Mouse (Mus musculus) CH12.LX (cell line): ENCODE measurements around the gene Nsun2. TPM values are rescaled to one million over a fixed set of nuclear protein-coding genes. Genes with fewer than 3 reads are reported as not detected.

Experiments used
- DNase-seq: peaks from one replicate; pipeline ENCODE4 v3.0.0-alpha.2; 2013; ENCODE audit errors: extremely low read depth
- H3K27ac ChIP-seq: 2 replicates; pipeline ENCODE4 v1.5.1; 2012; ENCODE audit warnings: low read depth, mild to moderate bottlenecking, control low read depth, moderate library complexity; ENCODE audit not compliant: insufficient read depth
- H3K27me3 ChIP-seq: replicated peaks from 2 replicates; pipeline ENCODE3; 2012; ENCODE audit warnings: inconsistent platforms
- H3K36me3 ChIP-seq, 2 experiments: replicated peaks in 1 of 2; 2 replicates each; pipeline versions ENCODE3 to v1.6.1; 2012; ENCODE audit warnings: inconsistent platforms in 1 of 2, low read length in 1 of 2, mild to moderate bottlenecking in 1 of 2, mixed read lengths in 1 of 2, moderate library complexity in 1 of 2; ENCODE audit not compliant: control insufficient read depth in 1 of 2, insufficient read depth in 1 of 2
- H3K4me1 ChIP-seq, 2 experiments: 2 replicates each; pipeline ENCODE4 v1.6.1; 2012; ENCODE audit warnings: inconsistent platforms in 1 of 2, moderate library complexity in 1 of 2; ENCODE audit not compliant: insufficient read depth in 2 of 2, control insufficient read depth in 1 of 2
- H3K4me2 ChIP-seq: 2 replicates; pipeline ENCODE4 v1.6.1; 2012; ENCODE audit warnings: low read depth, mild to moderate bottlenecking, control low read depth; ENCODE audit not compliant: poor library complexity, insufficient read depth, severe bottlenecking
- H3K4me3 ChIP-seq, 3 experiments: fragments of 150-350 bp in 1 of 3; sonication (generic) in 1 of 3; replicated peaks in 1 of 3; 2 replicates each; pipeline versions ENCODE3 to v1.5.1; 2011 to 2012; ENCODE audit warnings: low read depth in 2 of 3, low read length in 2 of 3, mild to moderate bottlenecking in 2 of 3, moderate library complexity in 2 of 3, control low read depth in 1 of 3, improper control_type of control experiment in 1 of 3, inconsistent platforms in 1 of 3, mixed read lengths in 1 of 3; ENCODE audit not compliant: poor library complexity in 1 of 3
- H3K79me2 ChIP-seq: replicated peaks from 2 replicates; pipeline ENCODE4 v1.6.1; 2012; ENCODE audit warnings: mild to moderate bottlenecking, moderate library complexity; ENCODE audit not compliant: control insufficient read depth, poor library complexity, insufficient read depth, severe bottlenecking; ENCODE audit errors: extremely low read depth
- H3K9ac ChIP-seq: 2 replicates; pipeline ENCODE4 v1.6.1; 2012; ENCODE audit warnings: low read depth, mild to moderate bottlenecking, control low read depth, moderate library complexity; ENCODE audit not compliant: insufficient read depth
- H3K9me3 ChIP-seq: replicated peaks from 2 replicates; pipeline ENCODE3; 2012; ENCODE audit warnings: low read length, inconsistent platforms, mixed read lengths
- CTCF ChIP-seq, 2 experiments: IDR thresholded peaks in 1 of 2; conservative IDR thresholded peaks in 1 of 2; 2 replicates each; pipeline ENCODE4 v1.5.1; 2011 to 2012; ENCODE audit warnings: low read depth in 2 of 2, low read length in 2 of 2, improper control_type of control experiment in 1 of 2, inconsistent platforms in 1 of 2, mild to moderate bottlenecking in 1 of 2, moderate library complexity in 1 of 2
- EP300 ChIP-seq: IDR thresholded peaks from 2 replicates; pipeline ENCODE4 v1.6.1; 2011; ENCODE audit warnings: low read length, improper control_type of control experiment
- IRF4 ChIP-seq: IDR thresholded peaks from 2 replicates; pipeline ENCODE4 v1.6.1; 2014; ENCODE audit warnings: low read depth, mild to moderate bottlenecking, inconsistent platforms, low read length, improper control_type of control experiment
- JUND ChIP-seq: conservative IDR thresholded peaks from 2 replicates; pipeline ENCODE4 v1.6.1; 2011; ENCODE audit warnings: low read depth, low read length, improper control_type of control experiment
- KAT2A ChIP-seq: IDR thresholded peaks from 2 replicates; pipeline ENCODE4 v1.6.1; 2012; ENCODE audit warnings: low read length, improper control_type of control experiment, inconsistent platforms; ENCODE audit not compliant: insufficient replicate concordance
- MAX ChIP-seq: IDR thresholded peaks from 2 replicates; pipeline ENCODE4 v1.6.1; 2011; ENCODE audit warnings: low read length, improper control_type of control experiment
- MXI1 ChIP-seq: IDR thresholded peaks from 2 replicates; pipeline ENCODE4 v1.6.1; 2011; ENCODE audit warnings: mild to moderate bottlenecking, low read depth, low read length, improper control_type of control experiment
- MYC ChIP-seq: IDR thresholded peaks from 2 replicates; pipeline ENCODE4 v1.6.1; 2011; ENCODE audit warnings: low read depth, mild to moderate bottlenecking, improper control_type of control experiment, low read length
- NRF1 ChIP-seq: IDR thresholded peaks from 2 replicates; pipeline ENCODE4 v1.6.1; 2014; ENCODE audit warnings: low read depth, mild to moderate bottlenecking, inconsistent platforms, low read length, improper control_type of control experiment, moderate library complexity
- PAX5 ChIP-seq: IDR thresholded peaks from 2 replicates; pipeline ENCODE4 v1.6.1; 2012; ENCODE audit warnings: low read length, inconsistent platforms, mixed read lengths
- POLR2A ChIP-seq: IDR thresholded peaks from 2 replicates; pipeline ENCODE4 v1.6.1; 2011; ENCODE audit warnings: low read depth, mild to moderate bottlenecking, improper control_type of control experiment, low read length
- POLR2AphosphoS2 ChIP-seq: IDR thresholded peaks from 2 replicates; pipeline ENCODE4 v1.6.1; 2011; ENCODE audit warnings: low read depth, low read length, improper control_type of control experiment
- RAD21 ChIP-seq: IDR thresholded peaks from 2 replicates; pipeline ENCODE4 v1.6.1; 2011; ENCODE audit warnings: low read depth, mild to moderate bottlenecking, low read length, improper control_type of control experiment, moderate library complexity
- RCOR1 ChIP-seq: conservative IDR thresholded peaks from 2 replicates; pipeline ENCODE4 v1.6.1; 2012; ENCODE audit warnings: low read depth, mild to moderate bottlenecking, inconsistent platforms, low read length, improper control_type of control experiment
- SIN3A ChIP-seq: IDR thresholded peaks from 2 replicates; pipeline ENCODE4 v1.6.1; 2012; ENCODE audit warnings: low read length, improper control_type of control experiment, inconsistent platforms
- SMC3 ChIP-seq: IDR thresholded peaks from 2 replicates; pipeline ENCODE4 v1.6.1; 2011; ENCODE audit warnings: low read depth, low read length, improper control_type of control experiment
- ZC3H11A ChIP-seq: IDR thresholded peaks from 2 replicates; pipeline ENCODE4 v1.6.1; 2012; ENCODE audit warnings: low read depth, mild to moderate bottlenecking, inconsistent platforms, low read length, improper control_type of control experiment
- ZNF384 ChIP-seq: IDR thresholded peaks from 2 replicates; pipeline ENCODE4 v1.6.1; 2012; ENCODE audit warnings: low read depth, low read length, improper control_type of control experiment, inconsistent platforms
- dilution Hi-C: fragments of 300-500 bp; cut with MboI; formaldehyde crosslinking; loops from 2 replicates; pipeline ENCODE4 v1.14.3; 2020; ENCODE audit warnings: low sequenced_read_pairs; ENCODE audit not compliant: extremely low pct_unique_long_range_greater_than_20kb, extremely low pct_ligation_motif_present
- in situ Hi-C: fragments of 300-500 bp; cut with MboI; formaldehyde crosslinking; loops from 3 replicates; pipeline ENCODE4 v1.14.3; 2019; ENCODE audit warnings: low sequenced_read_pairs, low pct_ligation_motif_present, low pct_unique_long_range_greater_than_20kb, mixed read lengths
- polyA plus RNA-seq: library from polyadenylated mRNA; unstranded; fragments of >175 nt; gene quantifications from 2 replicates; pipeline ENCODE4 v1.2.1, GENCODE M21; 2012; ENCODE audit warnings: low read depth; ENCODE audit not compliant: insufficient read length
- total RNA-seq, 2 experiments: library from RNA; depleted of rRNA; stranded (reverse); fragments of 300-350 nt in 1 of 2; fragments of >200 nt in 1 of 2; gene quantifications; 2 replicates each; pipeline ENCODE4 v1.2.3; 2012 to 2014

The Nsun2 gene
- total and polyA plus RNA-seq, 3 experiments: 178 to 292 (median 279) TPM

DNA sequence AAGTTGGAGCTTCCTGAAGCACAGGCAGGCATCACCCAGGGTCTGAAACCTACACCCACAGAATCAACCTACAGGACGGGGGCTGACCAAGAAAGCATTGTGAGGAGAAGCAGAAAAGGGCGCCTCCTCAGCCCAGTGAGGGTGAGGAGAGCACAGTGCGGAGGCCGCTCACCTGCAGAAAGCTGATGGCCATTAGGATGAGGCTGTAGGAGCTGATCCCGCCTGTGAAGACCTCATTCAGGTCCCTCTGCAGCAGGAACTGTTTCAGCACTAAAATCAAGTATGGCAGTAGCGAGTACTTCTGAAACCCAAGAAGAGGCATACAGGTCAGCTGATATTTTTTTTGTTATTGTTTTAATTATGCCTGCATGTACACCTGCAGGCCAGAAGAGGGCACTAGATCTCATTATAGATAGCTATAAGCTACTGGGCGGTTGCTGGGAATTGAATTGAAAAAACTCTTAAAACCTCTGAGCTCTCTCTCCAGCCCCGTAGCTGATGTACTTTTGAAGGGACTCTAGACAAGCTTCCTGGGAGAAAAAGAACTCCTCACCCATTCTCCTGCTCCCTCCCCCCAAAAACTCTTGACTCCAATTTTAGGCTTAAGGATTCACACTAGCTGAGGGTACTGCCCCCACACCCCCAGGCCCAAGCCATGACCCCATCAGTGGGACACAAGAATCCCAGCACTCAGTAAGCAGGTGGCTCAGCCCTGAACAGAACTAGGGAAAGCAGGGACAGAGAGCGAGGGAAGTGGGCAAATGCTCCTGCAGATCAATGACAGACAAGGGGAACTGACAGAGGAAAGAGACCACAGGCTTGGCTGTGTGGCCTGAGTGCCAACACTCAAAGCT lies 23.9 kb upstream of the Nsun2 start:
- H3K27ac ChIP-seq: no peak overlapping the region
- dilution Hi-C loops: no loop called here
- DNase-seq: peak; percentile 41

DNA sequence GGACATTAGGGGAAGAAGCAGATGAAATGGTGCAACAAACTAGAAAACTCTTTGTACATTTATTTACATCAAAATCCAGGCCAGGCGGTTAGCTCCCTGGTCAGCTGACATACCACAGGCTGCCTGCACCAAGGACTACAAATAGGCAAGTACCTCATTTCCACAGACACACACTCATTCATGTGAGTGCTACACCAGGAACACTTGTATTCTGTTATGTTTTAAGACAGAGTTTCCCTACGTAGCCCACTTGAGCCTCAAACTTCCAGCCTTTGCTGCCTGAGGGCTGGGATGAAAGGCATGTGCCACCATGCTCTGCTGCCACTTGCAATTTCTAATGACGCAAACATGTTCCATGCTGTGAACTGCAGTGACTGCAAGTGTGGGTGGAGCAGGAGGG lies 18.5 kb upstream of the Nsun2 start:
- in situ Hi-C loops (no loop called here), dilution Hi-C loops (no loop called here)
- Histone ChIP-seq H3K79me2 (no peaks in the 10 kb centered on the region), H3K4me3 (no peak overlapping the region), H3K9me3 (no peaks in the 10 kb centered on the region), H3K27me3 (no peaks in the 10 kb centered on the region), H3K4me1 (peaks cover 0 to 10% of the 10 kb centered on the region in 2 experiments; a peak in 2 of 4 replicates), H3K4me2 (no peak overlapping the region), H3K36me3 (peaks cover 14 to 66% of the 10 kb centered on the region in 2 experiments), H3K27ac (no peak overlapping the region), H3K9ac (no peak overlapping the region)
- TF ChIP-seq JUND (no peak), RAD21 (no peak), RCOR1 (no peak)
- DNase-seq: no peak

More for the DNA sequence above, 23.9 kb upstream of the Nsun2 start:
- Histone ChIP-seq H3K27me3 (no peaks in the 10 kb centered on the region), H3K4me3 (no peak overlapping the region), H3K9me3 (no peaks in the 10 kb centered on the region), H3K79me2 (no peaks in the 10 kb centered on the region), H3K4me1 (no peaks in the 10 kb centered on the region), H3K4me2 (no peak overlapping the region), H3K36me3 (peaks cover 37 to 78% of the 10 kb centered on the region in 2 experiments), H3K9ac (no peak overlapping the region)
- in situ Hi-C loops: loop anchor here (5.0 kb wide), 1 partner anchor 38 kb away; no protein-coding TSS in a partner anchor
- TF ChIP-seq MAX (no peak), SMC3 (peak; percentile 60), CTCF (conservative IDR thresholded peaks at IDR 0.05 in 1 of 2, IDR thresholded peaks at IDR 0.05 in 1 of 2; ENCODE audit: low read depth in 2 of 2, low read length in 2 of 2) (peak; percentile 45 to 72), ZNF384 (peak; percentile 73), RAD21 (peak; percentile 45), PAX5 (no peak)

DNA sequence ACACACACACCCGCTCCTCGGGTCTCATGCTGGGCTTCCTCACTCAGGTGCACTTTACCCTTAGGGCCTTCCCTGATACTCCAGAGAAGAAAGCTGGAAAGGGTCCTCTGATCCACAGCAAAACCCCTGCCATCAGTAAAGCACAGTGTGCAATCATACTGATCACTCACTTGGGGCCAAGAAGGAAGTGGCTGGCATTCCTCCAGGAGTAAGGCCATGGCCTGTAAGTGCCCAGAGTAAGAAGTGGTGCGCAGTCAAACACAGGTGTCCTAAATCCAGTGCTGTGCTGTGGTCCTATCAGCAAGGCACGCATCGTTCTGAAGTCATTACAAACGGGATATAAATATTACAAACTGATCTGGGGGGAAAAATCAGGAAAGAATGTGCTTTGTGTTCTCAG lies 16.1 kb upstream of the Nsun2 start:
- DNase-seq: no peak
- no peaks in the 10 kb centered on the region for H3K79me2 ChIP-seq
- dilution Hi-C loops: no loop called here
- H3K9me3 ChIP-seq: no peaks in the 10 kb centered on the region
- no peaks in the 10 kb centered on the region for H3K27me3 ChIP-seq
- no peak for TF ChIP-seq MAX
- no peak for TF ChIP-seq PAX5
- TF ChIP-seq MYC: no peak
- TF ChIP-seq POLR2AphosphoS2: no peak
- no peak for TF ChIP-seq RCOR1
- TF ChIP-seq NRF1: no peak
- no peak for TF ChIP-seq KAT2A
- no peak for TF ChIP-seq SIN3A
- no peak for TF ChIP-seq IRF4
- no peak for TF ChIP-seq MXI1
- TF ChIP-seq EP300: no peak
- no peak for TF ChIP-seq ZC3H11A
- no peak for TF ChIP-seq POLR2A
- in situ Hi-C loops: no loop called here
- H3K27ac ChIP-seq: no peak overlapping the region
- H3K36me3 ChIP-seq: peaks cover 5 to 53% of the 10 kb centered on the region in 2 experiments
- H3K9ac ChIP-seq: no peak overlapping the region
- H3K4me2 ChIP-seq: no peak overlapping the region
- H3K4me3 ChIP-seq: no peak overlapping the region
- H3K4me1 ChIP-seq: peaks cover 0 to 32% of the 10 kb centered on the region in 2 experiments; a peak in 2 of 4 replicates
